15 mouse cellular contexts compared by ENCODE assay signal in genomic region chr4:135572276-135572675, GRCm38 (mm10). TPM values are rescaled to one million over a fixed set of nuclear protein-coding genes. Genes with fewer than 3 reads are reported as not detected.
A peak's percentile ranks its signal among the peaks of the same experiment; 100 is the strongest.
DNase-seq lines count a peak whose midpoint lies in the region; ATAC-seq lines count a peak whose summit lies in the region.
"Had no signal": no experiment of that assay in that cellular context is flagged by ENCODE, and none has a peak within 500 bp of the region (broad histone marks: within the 10 kb centered on the region; RNA-seq: fewer than 3 reads in every experiment).

No protein-coding gene starts in this region.

- H3K9me3 ChIP-seq in heart, embryonic 10.5 days: no peaks in the 10 kb centered on the region
- no peaks in the 10 kb centered on the region for H3K9me3 ChIP-seq in lung, embryonic 15.5 days
- no peaks in the 10 kb centered on the region for H3K9me3 ChIP-seq in stomach, embryonic 15.5 days
- H3K9me3 ChIP-seq: forebrain, embryonic 15.5 days; hindbrain, embryonic 12.5 days had no signal

- DNase-seq in heart, embryonic 10.5 days (ENCODE audit: low spot score): no peak
- no peak for DNase-seq in heart, postnatal 10 days
- no peak for DNase-seq in lung, postnatal 36 days
- peak; percentile 35 for DNase-seq in forelimb bud, embryonic 11.5 days (ENCODE audit: low read depth, low spot score)
- DNase-seq in right cerebral cortex, postnatal 25 days: no peak
- DNase-seq in urinary bladder, adult 18-20 months (ENCODE audit: low spot score in 2 of 2): no peak
- DNase-seq: cerebellum, adult 9-11 months; kidney, postnatal 10 days; thymus, postnatal 4 days had no signal

- H3K9ac ChIP-seq in lung, embryonic 15.5 days: no peak overlapping the region
- no peak overlapping the region for H3K9ac ChIP-seq in stomach, embryonic 15.5 days
- H3K9ac ChIP-seq: hindbrain, embryonic 12.5 days had no signal

- H3K36me3 ChIP-seq in heart, embryonic 10.5 days: no peaks in the 10 kb centered on the region
- no peaks in the 10 kb centered on the region for H3K36me3 ChIP-seq in lung, embryonic 15.5 days
- no peaks in the 10 kb centered on the region for H3K36me3 ChIP-seq in stomach, embryonic 15.5 days
- H3K36me3 ChIP-seq: forebrain, embryonic 15.5 days; hindbrain, embryonic 12.5 days had no signal

- H3K4me1 ChIP-seq in heart, embryonic 10.5 days: peaks cover 67% of the 10 kb centered on the region
- H3K4me1 ChIP-seq in lung, embryonic 15.5 days: peaks cover 44% of the 10 kb centered on the region
- peaks cover 44% of the 10 kb centered on the region for H3K4me1 ChIP-seq in stomach, embryonic 15.5 days

- 0 out of 2 replicates have a peak overlapping the region, but pooled peaks have one; percentile 13 for H3K4me3 ChIP-seq in heart, embryonic 10.5 days
- H3K4me3 ChIP-seq in lung, embryonic 15.5 days: no peak overlapping the region
- H3K4me3 ChIP-seq in stomach, embryonic 15.5 days (replicated peaks): peak overlapping the region; percentile 40

- H3K27ac ChIP-seq in heart, embryonic 10.5 days: 0 out of 2 replicates have a peak overlapping the region, but pooled peaks have one; percentile 29
- H3K27ac ChIP-seq in lung, embryonic 15.5 days: no peak overlapping the region
- peak overlapping the region; percentile 77 for H3K27ac ChIP-seq in stomach, embryonic 15.5 days
- H3K27ac ChIP-seq: forebrain, embryonic 15.5 days; hindbrain, embryonic 12.5 days; left cerebral cortex, adult 2 months had no signal

- WGBS in heart, embryonic 10.5 days: 30% methylated on average over 8 of the region's 8 CpGs
- WGBS in lung, embryonic 15.5 days: 26% methylated on average over 8 of the region's 8 CpGs
- WGBS in stomach, embryonic 15.5 days: 32% methylated on average over 8 of the region's 8 CpGs

- peak overlapping the region; percentile 58 for H3K4me2 ChIP-seq in lung, embryonic 15.5 days
- H3K4me2 ChIP-seq in stomach, embryonic 15.5 days: peak overlapping the region; percentile 74

- no peak for ATAC-seq in lung, embryonic 15.5 days (ENCODE audit: borderline replicate concordance, extremely low read depth, low FRiP score, low TSS enrichment)
- no peak for ATAC-seq in stomach, embryonic 15.5 days (ENCODE audit: insufficient read depth, low FRiP score, low read depth)
- ATAC-seq: forebrain, embryonic 15.5 days; lung, postnatal 0 days had no signal

- H3K27me3 ChIP-seq in heart, embryonic 10.5 days (ENCODE audit: insufficient read depth, poor library complexity, severe bottlenecking): peaks cover 89% of the 10 kb centered on the region
- peaks cover 76% of the 10 kb centered on the region for H3K27me3 ChIP-seq in lung, embryonic 15.5 days
- H3K27me3 ChIP-seq in stomach, embryonic 15.5 days (replicated peaks): peaks cover 30% of the 10 kb centered on the region

- intact Hi-C loops in heart, postnatal 10 days (cut with DNase I): no loop called here

RNA-seq across cellular contexts. Expression of gene Grhl3, which starts 1.2 kb away (rescaled TPM):
- 4.3 and 14.1 TPM in 2 replicates for polyA plus RNA-seq in heart, embryonic 10.5 days (2016; fragmentation: Nextera tagmentation; extraction: Ambion mirVana)
- under 1 TPM; 0.27 to 0.43 TPM for total RNA-seq in heart, postnatal 10 days (2021)
- polyA plus RNA-seq in lung, embryonic 15.5 days (2015; fragmentation: Nextera tagmentation; extraction: Ambion mirVana): 4.3 and 4.8 TPM in 2 replicates
- 25.9 and 37.0 TPM in 2 replicates for polyA plus RNA-seq in stomach, embryonic 15.5 days (2015; fragmentation: Nextera tagmentation; extraction: Ambion mirVana)
